Mouse (Mus musculus) heart, embryonic 14.5 days (tissue): ENCODE results near the gene Zic4. TPM values are rescaled to one million over a fixed set of nuclear protein-coding genes. Genes with fewer than 3 reads are reported as not detected.

Experiments
- ATAC-seq: fragments of 200-750 bp; cut with Nextera tagmentation; 2 replicates; pipeline ENCODE4 v1.8.0; 2017; ENCODE audit warnings: low read depth, moderate TSS enrichment; ENCODE audit not compliant: insufficient number of reproducible peaks, insufficient read depth, low FRiP score
- H3K27ac ChIP-seq, 2 experiments: fragments of 200-500 bp in 1 of 2; fragments of 300-500 bp in 1 of 2; sonication (generic) in 1 of 2; replicated peaks in 1 of 2; 2 replicates each; pipeline ENCODE4 v1.5.1; 2012 to 2014; ENCODE audit warnings: low read depth in 2 of 2, low read length in 2 of 2, control low read depth in 1 of 2, mild to moderate bottlenecking in 1 of 2, mixed read lengths in 1 of 2; ENCODE audit not compliant: control insufficient read depth in 1 of 2, insufficient read depth in 1 of 2
- H3K27me3 ChIP-seq: fragments of 300-500 bp; sonication (generic); 2 replicates; pipeline ENCODE4 v1.6.1; 2014; ENCODE audit warnings: mild to moderate bottlenecking, low read length, control low read depth; ENCODE audit not compliant: control insufficient read depth, insufficient read depth
- H3K36me3 ChIP-seq: fragments of 300-500 bp; sonication (generic); 2 replicates; pipeline ENCODE4 v1.6.1; 2014; ENCODE audit warnings: mild to moderate bottlenecking, control low read depth, low read length, mixed read lengths; ENCODE audit not compliant: control insufficient read depth, insufficient read depth
- H3K4me1 ChIP-seq, 2 experiments: fragments of 200-500 bp in 1 of 2; fragments of 300-500 bp in 1 of 2; sonication (generic) in 1 of 2; 2 replicates each; pipeline ENCODE4 v1.6.1; 2012 to 2014; ENCODE audit warnings: low read length in 2 of 2, control low read depth in 1 of 2, mixed read lengths in 1 of 2; ENCODE audit not compliant: control insufficient read depth in 2 of 2, insufficient read depth in 2 of 2
- H3K4me2 ChIP-seq: fragments of 300-500 bp; sonication (generic); 2 replicates; pipeline ENCODE4 v1.6.1; 2014; ENCODE audit warnings: mild to moderate bottlenecking, low read length
- H3K4me3 ChIP-seq, 2 experiments: fragments of 200-500 bp in 1 of 2; fragments of 300-500 bp in 1 of 2; sonication (generic) in 1 of 2; 2 replicates each; pipeline ENCODE4 v1.5.1; 2012 to 2014; ENCODE audit warnings: low read length in 2 of 2, mild to moderate bottlenecking in 2 of 2, control low read depth in 1 of 2, low read depth in 1 of 2, moderate library complexity in 1 of 2; ENCODE audit not compliant: control insufficient read depth in 1 of 2, insufficient read depth in 1 of 2
- H3K9ac ChIP-seq: fragments of 300-500 bp; sonication (generic); 2 replicates; pipeline ENCODE4 v1.6.1; 2014; ENCODE audit warnings: mild to moderate bottlenecking, low read length
- H3K9me3 ChIP-seq: fragments of 300-500 bp; sonication (generic); 2 replicates; pipeline ENCODE4 v1.6.1; 2016; ENCODE audit warnings: low read length, control low read depth; ENCODE audit not compliant: control insufficient read depth
- WGBS: fragments of 180-500 bp; shearing (Covaris S2); extraction: QIAGEN DNeasy Blood & Tissue Kit; methylation state at CpG from one replicate; pipeline ENCODE4 v1.1.7; 2014; 5-methylcytosine and 5-hydroxymethylcytosine counted together
- polyA plus RNA-seq: library from polyadenylated mRNA; unstranded; fragments of >200 nt; fragmentation: Nextera tagmentation; extraction: Ambion mirVana; gene quantifications from 2 replicates; pipeline ENCODE4 v1.2.1, GENCODE M21; 2014

Zic4 gene
- polyA plus RNA-seq, 1 experiment from 2014 or later: not detected

DNA sequence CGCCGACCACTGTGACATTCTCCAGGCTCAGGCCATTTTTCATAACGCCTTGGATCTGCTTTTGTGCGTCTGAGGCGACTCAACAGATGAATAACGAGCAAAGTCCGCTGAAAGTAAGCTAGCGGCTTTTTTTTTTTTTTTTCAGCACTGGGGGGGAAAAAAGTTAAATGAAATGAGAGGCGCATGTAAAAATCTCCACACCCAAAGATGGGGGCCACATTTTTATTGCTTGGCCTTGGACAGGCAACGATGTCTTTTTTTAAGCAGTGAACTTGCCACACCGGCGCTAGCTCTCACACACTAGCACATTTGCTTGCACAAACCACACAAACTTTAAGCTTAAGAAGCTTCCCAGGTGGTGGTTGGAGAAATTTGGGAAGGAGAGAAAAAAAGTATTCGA, 42.0 kb downstream of the Zic4 start:
- no peak for ATAC-seq
- no peaks in the 10 kb centered on the region for H3K36me3 ChIP-seq
- H3K4me1 ChIP-seq: no peaks in the 10 kb centered on the region
- no peaks in the 10 kb centered on the region for H3K9me3 ChIP-seq
- no peak overlapping the region for H3K4me2 ChIP-seq
- peaks cover 94% of the 10 kb centered on the region for H3K27me3 ChIP-seq
- no peak overlapping the region for H3K27ac ChIP-seq
- H3K4me3 ChIP-seq: no peak overlapping the region
- WGBS: 4% methylated on average over 13 of the region's 13 CpGs
- no peak overlapping the region for H3K9ac ChIP-seq

GRCm38 (mm10) chr9:91404905-91405752, 42.9 kb downstream of the Zic4 start:
- WGBS: 2% methylated on average over 27 of the region's 27 CpGs
- Histone ChIP-seq H3K4me3 (no peak overlapping the region), H3K4me2 (no peak overlapping the region), H3K4me1 (no peaks in the 10 kb centered on the region), H3K9me3 (no peaks in the 10 kb centered on the region), H3K27ac (no peak overlapping the region), H3K9ac (no peak overlapping the region), H3K36me3 (no peaks in the 10 kb centered on the region), H3K27me3 (peaks cover 94% of the 10 kb centered on the region)
- no peak for ATAC-seq

DNA sequence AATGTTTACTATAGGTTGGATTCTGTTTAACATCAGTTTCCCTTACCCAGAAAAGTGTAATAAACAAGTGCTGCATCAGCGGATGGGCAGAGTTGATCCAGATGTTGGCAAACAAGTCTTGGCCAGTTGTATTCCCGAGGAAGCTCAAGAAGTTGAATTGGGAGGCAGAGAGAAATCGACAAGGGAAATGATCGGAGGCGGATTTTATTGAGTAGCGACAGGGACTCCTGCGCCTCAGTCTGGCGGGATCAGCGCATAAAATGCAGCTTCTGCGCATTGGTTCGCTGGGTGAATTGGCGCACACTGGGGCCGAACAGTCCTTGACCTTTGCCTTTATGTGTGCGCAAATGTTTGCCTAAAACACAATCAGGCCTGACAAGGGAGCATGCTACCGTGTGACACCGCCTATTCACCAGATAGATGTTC, 43.6 kb downstream of the Zic4 start:
- Histone ChIP-seq H3K9ac (no peak overlapping the region), H3K4me3 (no peak overlapping the region), H3K27me3 (peaks cover 94% of the 10 kb centered on the region), H3K36me3 (no peaks in the 10 kb centered on the region), H3K27ac (no peak overlapping the region), H3K9me3 (no peaks in the 10 kb centered on the region), H3K4me1 (no peaks in the 10 kb centered on the region), H3K4me2 (no peak overlapping the region)
- no peak for ATAC-seq
- WGBS: under 1% methylated on average over 16 of the region's 16 CpGs

GRCm38 (mm10) chr9:91406258-91406763, 44.1 kb downstream of the Zic4 start:
- ATAC-seq: no peak
- Histone ChIP-seq H3K4me3 (no peak overlapping the region), H3K9ac (no peak overlapping the region), H3K27ac (no peak overlapping the region), H3K4me1 (no peaks in the 10 kb centered on the region), H3K27me3 (peaks cover 92% of the 10 kb centered on the region), H3K4me2 (no peak overlapping the region), H3K36me3 (no peaks in the 10 kb centered on the region), H3K9me3 (no peaks in the 10 kb centered on the region)
- WGBS: 1% methylated on average over 6 of the region's 6 CpGs

DNA sequence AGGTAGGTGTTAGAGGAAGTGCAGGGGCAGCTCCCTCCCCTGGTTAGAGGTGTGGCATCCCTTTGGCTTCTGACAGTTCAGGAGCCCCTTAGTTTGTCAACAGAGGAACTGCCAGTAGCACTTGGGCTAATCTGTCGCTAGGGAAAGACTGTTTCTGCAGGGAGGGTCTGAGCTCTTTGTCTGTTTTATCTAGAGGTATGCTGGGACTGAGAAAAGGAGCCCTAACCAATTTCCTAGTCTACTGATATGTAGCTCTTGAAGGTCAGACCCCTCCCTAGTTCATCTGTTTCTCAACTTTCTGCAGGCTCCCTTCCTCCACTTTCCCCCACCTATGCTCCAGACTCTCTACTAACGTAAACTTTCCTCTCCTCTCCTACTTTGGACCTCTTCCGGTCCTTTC, 47.6 kb downstream of the Zic4 start:
- H3K4me3 ChIP-seq: no peak overlapping the region
- no peak overlapping the region for H3K9ac ChIP-seq
- H3K4me1 ChIP-seq: no peaks in the 10 kb centered on the region
- H3K4me2 ChIP-seq: no peak overlapping the region
- no peaks in the 10 kb centered on the region for H3K36me3 ChIP-seq
- no peak overlapping the region for H3K27ac ChIP-seq
- ATAC-seq: no peak
- no peaks in the 10 kb centered on the region for H3K9me3 ChIP-seq
- H3K27me3 ChIP-seq: peaks cover 82% of the 10 kb centered on the region
- 0% methylated on average over 3 of the region's 3 CpGs for WGBS

GRCm38 (mm10) chr9:91414007-91414661, 51.9 kb downstream of the Zic4 start:
- Histone ChIP-seq H3K9me3 (no peaks in the 10 kb centered on the region), H3K9ac (no peak overlapping the region), H3K36me3 (no peaks in the 10 kb centered on the region), H3K4me1 (no peaks in the 10 kb centered on the region), H3K4me3 (no peak overlapping the region), H3K27ac (no peak overlapping the region), H3K27me3 (peaks cover 85% of the 10 kb centered on the region), H3K4me2 (no peak overlapping the region)
- ATAC-seq: no peak
- WGBS: 4% methylated on average over 12 of the region's 12 CpGs

DNA sequence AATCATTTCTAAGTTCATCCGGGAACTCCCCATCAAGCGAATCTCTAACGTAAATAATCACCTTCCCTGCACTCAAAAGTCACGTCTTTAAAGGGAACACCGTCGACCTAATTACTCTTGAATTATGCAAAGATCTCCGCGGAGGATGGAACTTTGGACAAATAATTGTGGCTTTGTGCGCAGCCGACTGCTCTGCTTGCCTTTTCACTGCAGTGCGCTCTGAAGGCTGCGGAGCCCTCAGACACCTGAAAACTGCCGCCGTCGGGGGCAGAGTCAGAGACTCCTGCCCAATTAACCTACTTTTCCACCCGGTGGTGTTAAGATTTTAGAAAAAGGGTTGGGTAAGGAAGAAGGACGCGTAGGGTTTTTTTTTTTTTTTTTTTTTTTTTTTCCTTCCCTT, 58.2 kb downstream of the Zic4 start:
- H3K4me3 ChIP-seq: no peak overlapping the region
- no peaks in the 10 kb centered on the region for H3K9me3 ChIP-seq
- no peak overlapping the region for H3K9ac ChIP-seq
- peaks cover 68% of the 10 kb centered on the region for H3K27me3 ChIP-seq
- no peak overlapping the region for H3K27ac ChIP-seq
- WGBS: 2% methylated on average over 18 of the region's 18 CpGs
- no peak for ATAC-seq
- no peaks in the 10 kb centered on the region for H3K4me1 ChIP-seq
- H3K36me3 ChIP-seq: no peaks in the 10 kb centered on the region
- H3K4me2 ChIP-seq: no peak overlapping the region
